Mouse (Mus musculus): ENCODE results near the gene Foxp1.

Gene Foxp1

DNA sequence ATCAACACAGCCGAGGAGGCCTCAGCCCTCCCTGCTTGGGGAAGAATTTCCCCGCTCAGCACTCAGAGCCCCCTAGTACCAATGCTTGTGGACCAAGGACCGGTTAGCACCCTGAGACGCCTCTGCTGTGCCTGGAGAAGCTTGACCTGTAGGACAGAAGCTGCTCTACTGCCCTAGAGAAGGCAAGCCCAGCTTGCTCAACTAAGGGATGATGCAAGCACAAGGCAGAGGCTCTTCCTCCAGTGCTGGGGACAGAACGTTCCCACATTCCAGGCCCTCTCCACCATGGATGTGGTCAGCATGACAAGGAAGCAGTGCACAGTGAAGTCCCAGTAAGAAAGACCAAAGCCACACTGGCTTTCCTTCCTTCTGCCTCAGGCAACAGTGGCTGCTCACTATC, 347.1 kb downstream of the Foxp1 start:
- DNase-seq (ENCODE audit: low spot score), result peak; percentile 54

- DNase-seq (ENCODE audit: low spot score), result no peak
Observed at GRCm38 (mm10) chr6:99173902-99174210, 348.7 kb downstream of the Foxp1 start.

DNA sequence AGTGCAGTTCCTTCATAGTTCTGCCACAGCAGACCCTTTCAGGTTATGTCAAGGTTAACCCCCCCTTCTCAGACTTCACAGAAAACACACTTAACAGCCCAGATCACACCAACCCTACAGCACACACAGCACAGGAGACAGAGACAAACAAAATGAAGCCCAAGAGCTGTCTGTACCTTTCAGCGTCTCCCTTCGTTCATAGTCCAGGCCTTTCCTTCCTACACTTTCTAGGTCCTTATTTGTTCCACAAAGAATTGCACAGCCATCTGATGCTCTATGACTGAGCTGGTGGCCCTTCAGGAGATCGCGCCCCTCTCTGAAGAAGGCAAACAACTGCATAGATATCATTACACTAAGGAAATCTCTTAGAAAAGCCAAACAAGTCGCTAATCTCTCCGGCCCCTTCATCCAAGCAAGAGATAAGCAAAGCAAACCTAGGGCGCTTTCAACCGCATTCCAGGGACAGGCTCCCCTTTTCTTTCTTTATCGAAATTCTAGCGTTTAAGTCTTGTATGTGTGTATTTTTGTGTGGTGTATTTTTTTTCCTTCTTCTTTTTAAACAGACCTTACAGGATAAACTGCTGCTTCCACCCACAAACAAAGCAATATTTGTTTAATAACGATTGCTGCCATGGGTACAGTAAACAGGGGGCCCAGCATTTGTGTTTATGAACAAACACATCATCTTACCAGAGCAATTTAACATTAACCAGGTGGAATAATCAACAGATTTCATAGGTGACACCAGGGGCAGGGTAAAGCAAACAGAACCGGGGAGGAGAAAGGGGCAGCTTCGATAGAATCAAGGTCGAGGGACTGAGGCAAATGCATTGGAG, 349.2 kb downstream of the Foxp1 start:
- DNase-seq (ENCODE audit: low spot score), result no peak

DNA sequence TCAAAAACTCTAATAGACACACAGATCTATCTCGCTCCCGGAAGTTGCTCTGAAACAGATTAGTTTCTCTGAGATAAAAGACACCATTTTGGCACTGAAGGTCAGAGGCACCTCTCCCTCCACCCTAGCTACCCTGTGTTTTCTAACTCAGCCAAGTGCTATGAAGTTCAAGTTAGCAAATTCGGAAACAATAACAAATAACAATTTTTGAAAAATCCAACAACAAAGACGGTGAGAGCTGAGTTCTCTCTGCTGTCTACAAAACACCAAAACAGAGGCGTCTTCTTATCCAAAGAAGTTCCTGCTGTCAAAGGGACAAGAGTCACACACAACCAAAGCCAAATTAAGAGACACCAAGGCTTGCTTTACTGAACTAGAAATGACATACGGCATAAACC, 349.9 kb downstream of the Foxp1 start:
- DNase-seq (ENCODE audit: low spot score), result no peak

- peak; percentile 39 for DNase-seq (ENCODE audit: low spot score)
Observed at GRCm38 (mm10) chr6:99171901-99172588, 350.5 kb downstream of the Foxp1 start.

- DNase-seq (ENCODE audit: low spot score), result no peak
Observed at GRCm38 (mm10) chr6:99171281-99171825, 351.2 kb downstream of the Foxp1 start.

- no peak for DNase-seq (ENCODE audit: low spot score)
Observed at GRCm38 (mm10) chr6:99168727-99169126, 353.8 kb downstream of the Foxp1 start.

DNA sequence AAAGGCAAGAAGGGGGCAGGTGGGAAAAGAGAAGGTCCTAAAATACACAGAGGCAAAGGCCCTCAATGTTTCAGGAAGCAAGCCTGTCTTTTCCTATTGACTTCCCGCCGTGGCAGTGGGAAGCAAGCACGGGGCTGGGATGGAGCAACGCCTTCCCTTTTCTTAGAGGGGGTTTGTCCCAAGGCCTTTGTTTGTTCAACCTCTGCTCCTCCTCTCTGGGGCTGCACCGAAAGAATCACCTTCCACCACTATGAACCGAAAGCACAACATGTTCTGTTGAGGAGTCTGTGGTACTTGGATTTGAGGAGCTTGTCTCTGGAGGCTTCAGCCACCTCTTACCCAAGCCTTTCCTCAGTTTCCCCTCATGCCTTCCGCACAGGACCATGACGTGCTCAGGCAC, 355.5 kb downstream of the Foxp1 start:
- DNase-seq (ENCODE audit: low spot score), result no peak

- no peak for DNase-seq (ENCODE audit: low spot score)
Observed at GRCm38 (mm10) chr6:99166169-99166568, 356.4 kb downstream of the Foxp1 start.

DNA sequence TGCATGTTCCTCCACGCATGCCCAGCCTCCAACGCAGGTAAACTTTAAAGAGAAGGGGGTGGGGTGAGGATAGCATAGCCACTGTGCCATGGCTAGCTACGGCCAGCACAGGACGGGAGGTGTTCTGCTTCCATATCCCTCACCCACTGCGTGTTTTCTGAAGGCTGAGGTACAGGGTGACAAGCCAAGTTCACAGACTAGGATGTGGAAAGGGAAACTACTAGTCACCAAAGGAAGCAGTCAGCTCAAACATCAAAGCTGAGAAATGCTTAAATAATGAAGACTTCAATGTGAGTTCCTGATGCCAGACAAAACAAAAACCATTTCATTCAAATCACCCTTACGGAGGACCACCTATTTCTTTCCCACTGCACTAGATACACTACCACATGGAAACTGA, 357.8 kb downstream of the Foxp1 start:
- no peak for DNase-seq (ENCODE audit: low spot score)

DNA sequence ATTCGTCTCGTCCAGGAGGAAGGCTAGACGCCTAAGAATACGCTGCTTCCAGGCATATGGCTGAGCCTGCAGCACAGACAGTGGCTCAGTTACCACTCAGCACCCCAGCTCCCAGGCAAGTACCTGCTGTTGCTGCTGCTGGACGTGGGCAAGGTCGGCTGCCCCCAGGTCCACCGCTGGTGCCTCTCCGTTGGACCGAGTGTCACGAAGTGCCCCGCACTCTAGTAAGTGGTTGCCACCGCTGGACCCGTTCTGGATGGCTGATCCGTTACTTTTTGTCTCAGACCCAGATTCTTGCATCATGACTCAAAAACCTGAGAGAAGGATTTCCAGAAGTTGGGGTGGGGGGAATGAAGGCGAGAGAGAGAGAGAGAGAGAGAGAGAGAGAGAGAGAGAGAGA, 359.8 kb downstream of the Foxp1 start:
- no peak for DNase-seq (ENCODE audit: low spot score)

DNA sequence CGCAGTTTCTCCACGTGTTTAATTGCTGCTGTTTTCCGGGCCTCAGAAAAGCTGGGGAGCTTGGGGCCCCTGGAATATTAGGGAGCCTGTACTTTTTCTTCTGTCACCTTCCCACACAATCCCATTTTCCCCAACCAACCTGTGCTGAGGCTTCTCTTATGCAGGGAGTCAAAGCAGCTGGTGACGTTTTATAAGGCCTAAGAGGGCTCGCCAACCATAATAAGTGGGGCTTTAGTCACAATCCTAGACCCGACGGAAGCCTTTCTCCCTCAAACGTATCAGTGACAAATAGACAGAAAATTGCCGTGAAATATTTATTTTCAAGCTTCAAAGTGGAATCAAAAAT, 362.2 kb downstream of the Foxp1 start:
- no peak for DNase-seq (ENCODE audit: low spot score)

GRCm38 (mm10) chr6:99159452-99160347, 362.8 kb downstream of the Foxp1 start:
- DNase-seq (ENCODE audit: low spot score), result no peak

- DNase-seq (ENCODE audit: low spot score), result no peak
Observed at GRCm38 (mm10) chr6:99153682-99154081, 368.8 kb downstream of the Foxp1 start.

- DNase-seq (ENCODE audit: low spot score), result no peak
Observed at GRCm38 (mm10) chr6:99146400-99146905, 376.1 kb downstream of the Foxp1 start.

- DNase-seq (ENCODE audit: low spot score), result no peak
Observed at GRCm38 (mm10) chr6:99145033-99145432, 377.5 kb downstream of the Foxp1 start.

DNA sequence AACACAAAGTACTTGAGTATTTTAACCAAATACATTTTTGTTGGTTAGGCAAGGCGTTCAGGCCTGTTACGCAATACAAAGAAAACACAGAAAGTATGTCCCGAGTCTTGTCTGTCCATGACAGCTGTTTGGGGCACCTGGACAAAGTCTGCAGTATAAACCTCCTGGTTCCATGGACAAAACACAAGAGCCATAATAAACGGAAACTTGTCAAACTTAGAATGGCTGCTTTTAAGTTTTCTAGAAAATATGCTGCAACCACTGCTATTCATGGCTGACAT, 378.8 kb downstream of the Foxp1 start:
- DNase-seq (ENCODE audit: low spot score), result no peak

GRCm38 (mm10) chr6:99142900-99143755, 379.4 kb downstream of the Foxp1 start:
- no peak for DNase-seq (ENCODE audit: low spot score)

DNA sequence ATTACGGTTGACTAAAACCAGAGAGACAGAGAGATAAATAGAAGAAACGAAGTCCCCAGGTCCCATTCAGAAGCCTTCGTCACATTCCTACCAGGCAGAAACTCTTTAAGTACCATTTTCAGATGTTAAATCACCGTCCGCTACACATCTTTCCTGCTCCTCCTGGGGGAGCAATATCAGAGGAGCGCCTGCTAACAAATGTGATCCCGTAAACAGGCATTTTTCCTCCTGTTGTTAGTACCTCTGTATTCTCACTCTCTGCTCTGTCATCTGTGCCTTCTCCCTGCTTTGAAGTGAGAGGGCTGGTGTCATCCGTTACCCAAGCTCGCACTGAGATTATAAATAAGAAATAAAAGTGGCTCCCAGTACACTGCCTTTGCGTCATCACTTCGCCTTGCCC, 384.5 kb downstream of the Foxp1 start:
- no peak for DNase-seq (ENCODE audit: low spot score)

DNA sequence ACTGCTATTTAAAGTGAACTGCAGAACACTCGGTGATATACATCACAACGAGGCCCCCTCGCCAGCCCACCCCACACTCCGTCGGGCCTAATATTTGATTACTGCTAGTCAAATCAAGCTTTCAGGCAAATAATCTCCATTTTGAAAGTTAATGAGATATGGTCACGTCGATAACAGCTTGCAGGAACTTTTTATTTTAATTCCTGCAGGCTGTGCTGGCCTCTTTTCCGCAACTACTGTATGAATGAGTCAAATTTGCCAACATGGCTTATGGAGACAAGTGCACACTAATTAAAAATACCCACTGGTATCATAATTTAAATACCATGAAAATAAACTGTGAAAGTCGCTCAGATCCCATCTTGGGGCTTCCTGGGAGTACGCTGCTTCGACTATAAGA, 385.4 kb downstream of the Foxp1 start:
- no peak for DNase-seq (ENCODE audit: low spot score)

- no peak for DNase-seq (ENCODE audit: low spot score)
Observed at GRCm38 (mm10) chr6:99135938-99136729, 386.4 kb downstream of the Foxp1 start.
